Mouse (Mus musculus) left cerebral cortex, postnatal 25 days (tissue): ENCODE results near the gene Fam170b. TPM values are rescaled to one million over a fixed set of nuclear protein-coding genes. Genes with fewer than 3 reads are reported as not detected.

Experiments
- total RNA-seq, 2 experiments: library from RNA; stranded (reverse); gene quantifications; 2 replicates each; pipeline ENCODE4 v1.2.3; 2021

Gene Fam170b
- total RNA-seq, 2 experiments from 2014 or later: not detected

Other genes starting within 250 kb of the Fam170b start
- gene Prrxl1, start 234.6 kb upstream of the Fam170b start, total RNA-seq: not detected
- gene 3425401B19Rik, start 148.7 kb upstream of the Fam170b start, total RNA-seq: under 1 TPM; 0.21 to 0.25 TPM
- gene Tmem273, start 48.0 kb upstream of the Fam170b start, total RNA-seq: 1 to 10 TPM; 1.0 to 1.9 TPM
- gene Vstm4, start 22.8 kb downstream of the Fam170b start, total RNA-seq: 1 to 10 TPM; 3.3 to 4.7 TPM
- under 1 TPM; 0.48 to 0.85 TPM for gene Lrrc18, start 157.4 kb downstream of the Fam170b start, total RNA-seq